Comparison of ENCODE assay signal across 8 mouse cellular contexts in genomic region chr3:109026462-109026990, GRCm38 (mm10). TPM values are rescaled to one million over a fixed set of nuclear protein-coding genes. Genes with fewer than 3 reads are reported as not detected.
DNase-seq lines count a peak whose midpoint lies in the region; ATAC-seq and TF ChIP-seq lines count a peak whose summit lies in the region.

No protein-coding gene starts in this region.

- peak overlapping the region; percentile 82 for H3K27ac ChIP-seq in heart, embryonic 15.5 days
- H3K27ac ChIP-seq in limb, embryonic 13.5 days = peak overlapping the region; percentile 85; the same call in 1 of the 2 replicates

- no peak for TF ChIP-seq POLR2A in myocyte (IDR thresholded peaks at IDR 0.05; ENCODE audit: insufficient read length, low read depth)

- peak overlapping the region; percentile 71 for H3K4me3 ChIP-seq in heart, embryonic 15.5 days
- H3K4me3 ChIP-seq in limb, embryonic 13.5 days = peak overlapping the region; percentile 74
- peak overlapping the region; percentile 60 for H3K4me3 ChIP-seq in myocyte

- peak overlapping the region; percentile 76 for H3K9ac ChIP-seq in heart, embryonic 15.5 days
- peak overlapping the region; percentile 90 for H3K9ac ChIP-seq in limb, embryonic 13.5 days

- ATAC-seq in common myeloid progenitor, adult 5-6 weeks (replicated peaks; ENCODE audit: low read depth, poor library complexity, severe bottlenecking) = 0 out of 2 replicates have a peak, but pooled peaks have one; percentile 4
- ATAC-seq in heart, embryonic 15.5 days (replicated peaks; ENCODE audit: insufficient number of reproducible peaks, insufficient read depth, low FRiP score, low read depth) = no peak
- no peak for ATAC-seq in limb, embryonic 13.5 days (ENCODE audit: low FRiP score, low read depth)

- WGBS in heart, embryonic 15.5 days = 7% methylated on average over 15 of the region's 15 CpGs
- 8% methylated on average over 15 of the region's 15 CpGs for WGBS in limb, embryonic 13.5 days

- peak overlapping the region; percentile 19 for H3ac ChIP-seq in myocyte (ENCODE audit: control insufficient read depth, insufficient read length)

- DNase-seq in thymus, postnatal 0 days (ENCODE audit: low spot score) = peak; percentile 22
- no peak for DNase-seq in thymus, postnatal 25 days
- no peak for DNase-seq in right cerebral cortex, postnatal 10 days (ENCODE audit: low spot score in 2 of 2)
- no peak for DNase-seq in right cerebral cortex, postnatal 4 days

- H3K9me3 ChIP-seq in heart, embryonic 15.5 days (replicated peaks) = no peaks in the 10 kb centered on the region
- H3K9me3 ChIP-seq in limb, embryonic 13.5 days = no peaks in the 10 kb centered on the region

- no peaks in the 10 kb centered on the region for H3K36me3 ChIP-seq in heart, embryonic 15.5 days
- H3K36me3 ChIP-seq in limb, embryonic 13.5 days = peaks cover 3% of the 10 kb centered on the region; the same call in 1 of the 2 replicates
- no peaks in the 10 kb centered on the region for H3K36me3 ChIP-seq in myocyte (ENCODE audit: control insufficient read depth, insufficient read depth)

- H3K4me1 ChIP-seq in heart, embryonic 15.5 days (replicated peaks) = peaks cover 16% of the 10 kb centered on the region
- peaks cover 50% of the 10 kb centered on the region for H3K4me1 ChIP-seq in limb, embryonic 13.5 days

- H3K79me2 ChIP-seq in myocyte (ENCODE audit: control insufficient read depth, insufficient read depth) = peaks cover 4% of the 10 kb centered on the region

- peak overlapping the region; percentile 89 for H3K4me2 ChIP-seq in heart, embryonic 15.5 days
- peak overlapping the region; percentile 84 for H3K4me2 ChIP-seq in limb, embryonic 13.5 days (replicated peaks)
- H3K4me2 ChIP-seq in myocyte (ENCODE audit: low read depth) = peak overlapping the region; percentile 87

- H3K27me3 ChIP-seq in heart, embryonic 15.5 days = no peaks in the 10 kb centered on the region
- no peaks in the 10 kb centered on the region for H3K27me3 ChIP-seq in limb, embryonic 13.5 days
- no peaks in the 10 kb centered on the region for H3K27me3 ChIP-seq in myocyte (ENCODE audit: control insufficient read depth, insufficient read depth, insufficient read length)

TF ChIP-seq in myocyte, 11 proteins besides CTCF, POLR2A, EP300 and RAD21:
- TF ChIP-seq SRF (IDR thresholded peaks at IDR 0.05; ENCODE audit: control insufficient read depth, insufficient read length, low read depth) (no peak), MAX (IDR thresholded peaks at IDR 0.05; ENCODE audit: low read depth) (no peak)

RNA-seq across cellular contexts. Expression of gene Fam102b, which starts 0.9 kb away (rescaled TPM):
- polyA plus RNA-seq in thymus, postnatal 0 days (2015; fragmentation: Nextera tagmentation; extraction: Ambion mirVana) = 8.1 and 9.5 TPM in 2 replicates
- total RNA-seq in common myeloid progenitor, adult 5-6 weeks (2017) = 18.9 and 21.0 TPM in 2 replicates
- polyA plus RNA-seq in heart, embryonic 15.5 days (2015; fragmentation: Nextera tagmentation; extraction: Ambion mirVana) = 6.2 and 7.6 TPM in 2 replicates
- polyA plus RNA-seq in limb, embryonic 13.5 days (2015; fragmentation: Nextera tagmentation; extraction: Ambion mirVana) = 7.5 and 7.8 TPM in 2 replicates
- polyA plus RNA-seq in myocyte (2012; fragmentation: generic; extraction: Trizol) = 3.7 TPM

RNA-seq across cellular contexts. Expression of gene Slc25a54, which starts 53.7 kb away (rescaled TPM):
- polyA plus RNA-seq in thymus, postnatal 0 days (2015; fragmentation: Nextera tagmentation; extraction: Ambion mirVana) = not detected in 2 replicates
- not detected in 2 replicates for total RNA-seq in common myeloid progenitor, adult 5-6 weeks (2017)
- polyA plus RNA-seq in heart, embryonic 15.5 days (2015; fragmentation: Nextera tagmentation; extraction: Ambion mirVana) = not detected in 2 replicates
- not detected in 2 replicates for polyA plus RNA-seq in limb, embryonic 13.5 days (2015; fragmentation: Nextera tagmentation; extraction: Ambion mirVana)
- 0.02 TPM for polyA plus RNA-seq in myocyte (2012; fragmentation: generic; extraction: Trizol)
